Mouse (Mus musculus) C2C12 (cell line): ENCODE data around the gene Gpr180. TPM values are rescaled to one million over a fixed set of nuclear protein-coding genes. Genes with fewer than 3 reads are reported as not detected.

Source experiments
- H3K27me3 ChIP-seq: one replicate; pipeline ENCODE4 v1.6.1; 2011; ENCODE audit not compliant: control insufficient read depth, insufficient read depth, insufficient read length
- H3K36me3 ChIP-seq: one replicate; pipeline ENCODE4 v1.6.1; 2011; ENCODE audit not compliant: control insufficient read depth, insufficient read depth
- H3K4me3 ChIP-seq: one replicate; pipeline ENCODE4 v1.5.1; 2011; ENCODE audit warnings: mild to moderate bottlenecking, control low read depth; ENCODE audit not compliant: poor library complexity, insufficient read depth, severe bottlenecking
- H3K79me2 ChIP-seq: one replicate; pipeline ENCODE4 v1.6.1; 2011; ENCODE audit not compliant: control insufficient read depth, insufficient read depth
- H3K79me3 ChIP-seq: one replicate; pipeline ENCODE4 v1.6.1; 2011; ENCODE audit warnings: low read depth, control low read depth
- H3ac ChIP-seq: one replicate; pipeline ENCODE3; 2011; ENCODE audit warnings: low read depth; ENCODE audit not compliant: control insufficient read depth, insufficient read length
- CEBPB ChIP-seq: IDR thresholded peaks from one replicate; pipeline ENCODE4 v1.6.1; 2011; ENCODE audit warnings: low read depth, mild to moderate bottlenecking, control low read depth, moderate library complexity
- CTCF ChIP-seq: IDR thresholded peaks from one replicate; pipeline ENCODE4 v1.5.1; 2011; ENCODE audit not compliant: control insufficient read depth, insufficient read depth, insufficient read length
- FOSL1 ChIP-seq: IDR thresholded peaks from one replicate; pipeline ENCODE4 v1.8.0; 2011; ENCODE audit warnings: mild to moderate bottlenecking, low read length; ENCODE audit not compliant: poor library complexity, insufficient read depth, severe bottlenecking
- MAX ChIP-seq: IDR thresholded peaks from one replicate; pipeline ENCODE4 v1.6.1; 2011; ENCODE audit warnings: mild to moderate bottlenecking, control low read depth
- MYOD1 ChIP-seq: IDR thresholded peaks from one replicate; pipeline ENCODE4 v1.6.1; 2011; ENCODE audit warnings: low read depth; ENCODE audit not compliant: control insufficient read depth, insufficient read length
- MYOG ChIP-seq: IDR thresholded peaks from one replicate; pipeline ENCODE4 v1.6.1; 2011; ENCODE audit not compliant: control insufficient read depth, insufficient read length; ENCODE audit errors: extremely low read depth
- USF1 ChIP-seq: IDR thresholded peaks from one replicate; pipeline ENCODE4 v1.6.1; 2011; ENCODE audit warnings: low read depth, mild to moderate bottlenecking, control low read depth, moderate library complexity
- long read RNA-seq, 2 experiments: library from polyadenylated mRNA; unstranded; transcript quantifications; one replicate each; pipeline ENCODE4 v2.0.0; 2019 to 2020
- polyA plus RNA-seq: library from polyadenylated mRNA; unstranded; fragments of >200 nt; fragmentation: generic; extraction: Trizol; gene quantifications from one replicate; pipeline ENCODE4 v1.2.1, GENCODE M21; 2012; ENCODE audit warnings: missing spikeins

The Gpr180 gene
- polyA plus RNA-seq, result 24.4 TPM
- long read RNA-seq, experiment 1, transcript Gpr180-201 (9 exons, 1,875 nt), result major isoform, 26 of 47 reads
- long read RNA-seq, experiment 1, partial matches to known transcripts, result 6 of 47 reads
- long read RNA-seq, experiment 1, other reads (novel, unspliced or antisense), result 15 of 47 reads
- long read RNA-seq, experiment 2, transcript Gpr180-201 (9 exons, 1,875 nt), result major isoform, 134 of 232 reads
- long read RNA-seq, experiment 2, partial matches to known transcripts, result 4 of 232 reads
- long read RNA-seq, experiment 2, other reads (novel, unspliced or antisense), result 94 of 232 reads

- peaks cover 16% of the 10 kb centered on the region for H3K79me2 ChIP-seq
- TF ChIP-seq MAX (peak; percentile 96), USF1 (no peak)
- peaks cover 19% of the 10 kb centered on the region for H3K36me3 ChIP-seq
These were observed at the start of gene Gpr180 for GRCm38 (mm10) chr14:118136744-118137452. Gpr180 (plus strand) TSS chr14:118137158.

DNA sequence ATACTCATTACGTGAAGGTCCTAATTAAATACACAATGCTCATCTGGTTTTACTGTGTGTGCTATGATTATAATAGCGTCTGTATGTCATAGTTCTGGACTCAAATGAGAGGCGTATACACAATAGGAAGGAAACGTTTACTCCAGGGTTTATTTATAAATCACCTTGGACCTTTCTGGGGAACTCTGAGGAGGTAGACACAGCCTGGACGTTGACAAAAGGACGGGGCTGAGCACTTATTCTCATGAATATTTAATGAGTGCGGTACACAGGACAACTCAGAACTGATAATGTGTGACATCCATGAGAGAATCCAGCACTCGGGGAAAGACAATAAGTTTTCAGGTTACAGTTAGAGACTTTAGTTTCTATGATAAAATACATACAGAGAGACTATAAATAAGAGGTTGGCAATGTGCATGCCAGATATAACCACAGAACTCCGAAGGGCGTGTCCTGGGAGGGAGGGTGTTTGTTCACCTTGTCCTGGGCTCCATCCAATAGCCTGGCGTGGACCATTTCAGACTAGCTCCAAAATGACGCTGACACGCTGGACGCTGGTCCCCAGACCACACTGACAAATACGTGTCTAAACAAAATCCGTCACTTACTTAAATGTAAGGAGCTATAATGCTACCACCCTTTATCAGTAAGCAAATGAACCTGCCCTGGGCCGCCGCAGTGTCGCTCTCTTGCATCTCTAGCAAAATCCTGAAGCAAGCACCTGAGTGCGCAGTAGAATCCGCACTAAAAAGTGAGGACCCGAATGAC lies 48.3 kb upstream of the Gpr180 start:
- Histone ChIP-seq H3K79me3 (no peaks in the 10 kb centered on the region), H3K4me3 (peak overlapping the region; percentile 37), H3ac (peak overlapping the region; percentile 8), H3K27me3 (peaks cover 6% of the 10 kb centered on the region), H3K36me3 (no peaks in the 10 kb centered on the region), H3K79me2 (no peaks in the 10 kb centered on the region)
- TF ChIP-seq CTCF (no peak), MYOD1 (no peak), FOSL1 (no peak)

More at GRCm38 (mm10) chr14:118136744-118137452, at the start of gene Gpr180:
- H3K27me3 ChIP-seq, result no peaks in the 10 kb centered on the region
- peak within 1 kb of the TSS; percentile 53 for H3K4me3 ChIP-seq
- peak within 1 kb of the TSS; percentile 92 for H3ac ChIP-seq
- peaks cover 5% of the 10 kb centered on the region for H3K79me3 ChIP-seq

DNA sequence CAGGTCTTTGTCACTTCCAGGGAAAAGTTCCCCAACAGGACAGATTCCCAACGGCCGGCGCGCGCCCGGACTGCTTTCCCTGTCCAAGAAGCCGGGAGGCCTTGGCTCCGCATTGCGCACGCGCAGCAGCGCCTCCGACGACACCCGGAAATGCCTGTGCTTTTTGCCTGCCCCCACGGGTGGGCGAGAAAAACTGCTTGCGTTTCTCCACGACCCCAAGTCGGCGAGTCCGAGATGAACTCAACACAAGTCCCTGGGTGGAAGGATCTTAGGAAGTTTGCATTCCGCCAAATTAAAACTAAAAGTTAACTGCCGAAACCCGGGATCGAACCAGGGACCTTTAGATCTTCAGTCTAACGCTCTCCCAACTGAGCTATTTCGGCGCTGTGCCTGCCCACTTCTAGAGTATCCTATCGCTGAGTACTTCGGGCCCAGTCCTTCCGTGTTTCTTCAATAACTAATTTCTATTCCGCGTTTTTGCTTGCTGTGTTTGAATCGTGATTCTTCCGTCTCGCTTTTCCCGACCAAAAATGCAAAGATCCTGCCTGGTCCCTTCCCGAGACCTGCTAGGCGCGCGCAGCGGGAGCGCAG lies 47.6 kb upstream of the Gpr180 start:
- peak overlapping the region; percentile 37 for H3K4me3 ChIP-seq
- no peaks in the 10 kb centered on the region for H3K79me3 ChIP-seq
- peak overlapping the region; percentile 49 for H3ac ChIP-seq
- H3K79me2 ChIP-seq, result no peaks in the 10 kb centered on the region
- H3K27me3 ChIP-seq, result no peaks in the 10 kb centered on the region
- no peaks in the 10 kb centered on the region for H3K36me3 ChIP-seq
- no peak for TF ChIP-seq MAX
- no peak for TF ChIP-seq MYOG
- TF ChIP-seq USF1, result no peak
- no peak for TF ChIP-seq CTCF
- no peak for TF ChIP-seq CEBPB
- TF ChIP-seq MYOD1, result no peak

DNA sequence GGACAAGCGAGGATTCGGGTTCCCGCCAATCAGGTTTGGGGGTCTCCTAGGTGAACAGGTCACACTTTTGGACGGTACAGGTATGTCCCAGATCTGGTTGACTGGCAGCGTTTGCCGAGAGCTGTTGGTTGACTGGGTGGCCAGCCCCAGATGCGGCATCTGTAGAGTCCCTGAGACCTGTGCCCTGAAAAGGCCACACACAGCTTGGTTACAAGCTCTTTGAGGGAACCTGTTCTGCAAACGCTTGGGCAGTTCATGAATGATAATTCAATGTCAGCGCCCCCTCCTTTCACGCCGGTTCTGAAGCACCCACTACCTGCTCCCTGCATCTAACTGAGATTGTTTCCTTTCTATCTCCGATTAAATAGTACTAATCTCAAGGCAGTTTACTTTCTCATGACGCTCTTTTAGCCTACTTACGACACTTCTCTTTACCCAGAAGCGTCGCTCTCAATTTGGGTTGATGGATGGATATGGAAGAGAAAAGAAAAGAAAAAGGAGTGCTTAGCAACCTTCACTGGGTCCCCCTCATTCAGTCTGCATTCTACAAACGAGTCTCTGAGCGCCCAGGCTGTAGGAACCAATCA lies 47.1 kb upstream of the Gpr180 start:
- Histone ChIP-seq H3K79me3 (no peaks in the 10 kb centered on the region), H3ac (peak overlapping the region; percentile 49), H3K27me3 (no peaks in the 10 kb centered on the region), H3K79me2 (no peaks in the 10 kb centered on the region), H3K4me3 (peak overlapping the region; percentile 37), H3K36me3 (no peaks in the 10 kb centered on the region)
- TF ChIP-seq USF1 (no peak), MYOG (no peak), MYOD1 (no peak), FOSL1 (no peak), MAX (no peak), CEBPB (no peak)

DNA sequence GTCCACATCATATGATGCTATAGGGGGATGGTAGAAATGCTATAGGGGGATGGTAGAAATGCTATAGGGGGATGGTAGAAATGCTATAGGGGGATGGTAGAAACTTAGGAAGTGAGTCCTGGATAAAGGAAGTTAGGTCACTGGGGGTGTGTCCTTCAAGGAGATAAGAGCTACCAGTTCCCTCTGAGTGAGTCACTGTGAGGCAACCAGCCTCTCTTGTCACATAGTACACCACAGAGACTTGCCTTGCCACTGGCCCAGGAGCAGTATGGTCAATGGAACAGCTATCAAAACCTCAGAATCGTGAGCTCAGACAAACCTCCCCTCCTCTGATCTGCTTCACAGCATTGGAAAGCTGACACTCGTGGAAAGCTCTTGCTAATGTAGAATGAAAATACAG lies 38.7 kb upstream of the Gpr180 start:
- Histone ChIP-seq H3K79me2 (no peaks in the 10 kb centered on the region), H3ac (no peak overlapping the region), H3K36me3 (no peaks in the 10 kb centered on the region), H3K79me3 (no peaks in the 10 kb centered on the region), H3K27me3 (peaks cover 5% of the 10 kb centered on the region), H3K4me3 (no peak overlapping the region)
- TF ChIP-seq USF1 (no peak), MYOG (no peak), FOSL1 (no peak), MAX (no peak), CTCF (no peak), MYOD1 (no peak), CEBPB (no peak)
